In genomic region chr7:142675644-142676043, GRCm38 (mm10) we compare ENCODE assay signal across 8 mouse cellular contexts. TPM values are rescaled to one million over a fixed set of nuclear protein-coding genes. Genes with fewer than 3 reads are reported as not detected.
DNase-seq lines count a peak whose midpoint lies in the region; ATAC-seq and TF ChIP-seq lines count a peak whose summit lies in the region.

No protein-coding gene starts in this region.

- H3K9ac ChIP-seq in ES-E14 (ENCODE audit: insufficient read depth, low read depth, low read length, poor library complexity, severe bottlenecking), result no peak overlapping the region

- no peaks in the 10 kb centered on the region for H3K9me3 ChIP-seq in ES-E14 (ENCODE audit: control insufficient read depth, insufficient read depth, low read depth, low read length)

- ATAC-seq in megakaryocyte-erythroid progenitor cell, adult 5-6 weeks (replicated peaks; ENCODE audit: low FRiP score, low TSS enrichment, poor library complexity, severe bottlenecking), result peak; percentile 77

- peak; percentile 63 for DNase-seq in gastrocnemius, postnatal 10 days
- DNase-seq in gastrocnemius, adult 8-10 months (ENCODE audit: low spot score in 2 of 2), result no peak
- DNase-seq in ES-E14 (ENCODE audit: low read depth, low spot score), result no peak
- peak; percentile 64 to 81 for DNase-seq in cerebellum, postnatal 25 days
- DNase-seq in heart, postnatal 10 days, result peak; percentile 67 to 79
- DNase-seq in layer of hippocampus, postnatal 10 days (ENCODE audit: low spot score in 2 of 2), result peak; percentile 77 to 79
- DNase-seq in Muller cell, postnatal 12 days (ENCODE audit: inconsistent ontology term), result no peak

- intact Hi-C loops in heart, postnatal 10 days (cut with DNase I), result loop anchor here (1.0 to 2.0 kb wide), 3 partner anchors 235 to 358 kb away; partner anchors contain the start of gene Tnni2

- in situ Hi-C loops in ES-E14 (cut with MboI; ENCODE audit: low sequenced_read_pairs in 2 of 2, unreplicated experiment in 2 of 2), result loop anchor here (5.0 to 10.0 kb wide), 3 partner anchors 251 to 358 kb away; no protein-coding TSS in a partner anchor

- no peaks in the 10 kb centered on the region for H3K36me3 ChIP-seq in ES-E14 (ENCODE audit: control insufficient read depth, insufficient read depth, low read length, poor library complexity, severe bottlenecking)

- no peak overlapping the region for H3K27ac ChIP-seq in ES-E14 (ENCODE audit: insufficient read depth, low read depth, low read length, poor library complexity, severe bottlenecking)

- no peaks in the 10 kb centered on the region for H3K4me1 ChIP-seq in ES-E14 (ENCODE audit: control insufficient read depth in 2 of 2, insufficient read depth in 2 of 2, low read length in 2 of 2, poor library complexity in 1 of 2)

- no peak overlapping the region for H3K4me3 ChIP-seq in ES-E14 (ENCODE audit: insufficient read depth in 1 of 2, low read depth in 1 of 2, low read length in 2 of 2, poor library complexity in 1 of 2, severe bottlenecking in 1 of 2)

TF ChIP-seq in ES-E14, 5 proteins besides CTCF, POLR2A, EP300 and RAD21:
- TF ChIP-seq ZC3H11A (IDR thresholded peaks at IDR 0.05; ENCODE audit: borderline replicate concordance, low read depth, low read length) (peak; percentile 86), MAFK (IDR thresholded peaks at IDR 0.05; ENCODE audit: insufficient read depth, low read depth, low read length) (no peak), ZNF384 (IDR thresholded peaks at IDR 0.05; ENCODE audit: low read depth, low read length) (no peak), HCFC1 (IDR thresholded peaks at IDR 0.05; ENCODE audit: borderline replicate concordance, insufficient read depth, low read length) (no peak)

RNA-seq across cellular contexts. Expression of gene Gm49394, which starts 5.9 kb away (rescaled TPM):
- total RNA-seq in gastrocnemius, postnatal 10 days (2021), result under 1 TPM; 0.25 to 0.47 TPM
- total RNA-seq in gastrocnemius, adult 8-10 months (2022), result not detected
- total RNA-seq in ES-E14 (2012; rRNA removed), result 0.16 and 0.40 TPM in 2 replicates
- total RNA-seq in heart, postnatal 10 days (2021), result not detected
- under 1 TPM; 0.11 to 0.51 TPM for total RNA-seq in layer of hippocampus, postnatal 10 days (2021)
- not detected in 2 replicates for total RNA-seq in megakaryocyte-erythroid progenitor cell, adult 5-6 weeks (2014; fragmentation: Nextera tagmentation)
- total RNA-seq in megakaryocyte-erythroid progenitor cell, adult 5-6 weeks (2017), result not detected in 2 replicates

RNA-seq across cellular contexts. Expression of gene Igf2, which starts 9.0 kb away (rescaled TPM):
- total RNA-seq in gastrocnemius, postnatal 10 days (2021), result 1,000 to 10,000 TPM; 6,069 to 6,624 TPM
- 10 to 100 TPM; 15.7 to 28.1 (median 22.3) TPM for total RNA-seq in gastrocnemius, adult 8-10 months (2022)
- total RNA-seq in ES-E14 (2012; rRNA removed), result 44.4 and 66.4 TPM in 2 replicates
- total RNA-seq in heart, postnatal 10 days (2021), result 100 to 1,000 TPM; 765 to 826 TPM
- total RNA-seq in layer of hippocampus, postnatal 10 days (2021), result 100 to 1,000 TPM; 209 to 223 TPM
- total RNA-seq in megakaryocyte-erythroid progenitor cell, adult 5-6 weeks (2014; fragmentation: Nextera tagmentation), result not detected in 2 replicates
- 0.46 TPM in 1 of 2 replicates, not detected in the other for total RNA-seq in megakaryocyte-erythroid progenitor cell, adult 5-6 weeks (2017)

Comparison
In these comparisons a context has a peak if more than half of its experiments do, and no peak if none do; other contexts are left out.
1. DNase-seq: peak in gastrocnemius, postnatal 10 days (single experiment), cerebellum, postnatal 25 days (2 of 2), heart, postnatal 10 days (2 of 2) and layer of hippocampus, postnatal 10 days (2 of 2); none in gastrocnemius, adult 8-10 months (0 of 2), ES-E14 (single experiment) and Muller cell, postnatal 12 days (single experiment).
2. RNA of gene Igf2, which starts 9.0 kb away (total RNA-seq): 6,069 to 6,624 TPM in gastrocnemius, postnatal 10 days, 765 to 826 TPM in heart, postnatal 10 days, 209 to 223 TPM in layer of hippocampus, postnatal 10 days, 44.4 to 66.4 TPM in ES-E14 and 15.7 to 28.1 TPM in gastrocnemius, adult 8-10 months; 0.46 TPM in megakaryocyte-erythroid progenitor cell, adult 5-6 weeks; every median in the first group is over 10 times any median in the second.